Mouse (Mus musculus) forebrain, postnatal 0 days (tissue): ENCODE measurements around the gene Olfr395. TPM values are rescaled to one million over a fixed set of nuclear protein-coding genes. Genes with fewer than 3 reads are reported as not detected.
"Not testable (repeated sequence)": the region's sequence is repeated elsewhere in the genome, so short reads cannot be mapped to it uniquely, and the experiment has no call there.

Source experiments
- ATAC-seq: fragments of 200-750 bp; cut with Nextera tagmentation; 2 replicates; pipeline ENCODE4 v1.8.0; 2017; ENCODE audit warnings: mild to moderate bottlenecking, moderate library complexity
- DNase-seq: peaks from one replicate; pipeline ENCODE4 v3.0.0-alpha.2; 2015
- H3K27ac ChIP-seq: fragments of 300-500 bp; sonication (generic); 2 replicates; pipeline ENCODE4 v1.5.1; 2014; ENCODE audit warnings: low read depth, mild to moderate bottlenecking, antibody characterized with exemption, low read length, moderate library complexity, mixed read lengths
- H3K27me3 ChIP-seq: fragments of 300-500 bp; sonication (generic); 2 replicates; pipeline ENCODE4 v1.6.1; 2014; ENCODE audit warnings: mild to moderate bottlenecking, low read length, mixed read lengths; ENCODE audit not compliant: insufficient read depth
- H3K36me3 ChIP-seq: fragments of 300-500 bp; sonication (generic); 2 replicates; pipeline ENCODE4 v1.6.1; 2014; ENCODE audit warnings: mild to moderate bottlenecking, moderate library complexity; ENCODE audit not compliant: insufficient read depth
- H3K4me1 ChIP-seq: fragments of 300-500 bp; sonication (generic); 2 replicates; pipeline ENCODE4 v1.6.1; 2014; ENCODE audit warnings: antibody characterized with exemption; ENCODE audit not compliant: insufficient read depth
- H3K4me2 ChIP-seq: fragments of 300-500 bp; sonication (generic); 2 replicates; pipeline ENCODE4 v1.6.1; 2014; ENCODE audit warnings: low read depth, mild to moderate bottlenecking, moderate library complexity
- H3K4me3 ChIP-seq: fragments of 300-500 bp; sonication (generic); 2 replicates; pipeline ENCODE4 v1.5.1; 2014; ENCODE audit warnings: low read depth, low read length, mixed read lengths
- H3K9ac ChIP-seq: fragments of 300-500 bp; sonication (generic); 2 replicates; pipeline ENCODE4 v1.6.1; 2014; ENCODE audit warnings: mild to moderate bottlenecking
- H3K9me3 ChIP-seq: fragments of 300-500 bp; sonication (generic); 2 replicates; pipeline ENCODE4 v1.6.1; 2016; ENCODE audit warnings: low read length
- CTCF ChIP-seq: sonication (generic); IDR thresholded peaks from 2 replicates; pipeline ENCODE4 v1.5.1; 2016; ENCODE audit warnings: antibody characterized with exemption, control low read depth, low read depth
- WGBS: fragments of 180-500 bp; shearing (Covaris S2); extraction: QIAGEN DNeasy Blood & Tissue Kit; methylation state at CpG from one replicate; pipeline ENCODE4 v1.1.7; 2014; 5-methylcytosine and 5-hydroxymethylcytosine counted together
- polyA plus RNA-seq: library from polyadenylated mRNA; unstranded; fragments of >200 nt; fragmentation: Nextera tagmentation; extraction: Ambion mirVana; gene quantifications from 2 replicates; pipeline ENCODE4 v1.2.1, GENCODE M21; 2015
- total RNA-seq: library from RNA; depleted of rRNA; stranded (reverse); fragments of >200 nt; gene quantifications from 2 replicates; pipeline ENCODE4 v1.2.3, GENCODE M21; 2014; rRNA removed

Olfr395 gene
- total RNA-seq (not detected in 2 replicates), polyA plus RNA-seq (not detected in 2 replicates)

- not testable (repeated sequence) for H3K27me3 ChIP-seq, H3K4me3 ChIP-seq, H3K9me3 ChIP-seq, H3K27ac ChIP-seq, H3K9ac ChIP-seq, H3K4me1 ChIP-seq, ATAC-seq, H3K36me3 ChIP-seq, DNase-seq, H3K4me2 ChIP-seq
- WGBS = 84% methylated on average over 4 of the region's 4 CpGs
Measured at GRCm38 (mm10) chr11:73909199-73909598, at the start of gene Olfr395. Olfr395 (minus strand) TSS chr11:73909299.

GRCm38 (mm10) chr11:73936377-73936776 is 27.3 kb upstream of the Olfr395 start, which contains the start of gene Olfr23:
Olfr23 (plus strand) TSS chr11:73936677.
- Histone ChIP-seq H3K36me3 (no peaks in the 10 kb centered on the region), H3K4me1 (no peaks in the 10 kb centered on the region), H3K4me2 (no peak within 1 kb of the TSS), H3K9ac (no peak within 1 kb of the TSS), H3K9me3 (0 out of 2 replicates have a peak, but pooled peaks cover 3% of the 10 kb centered on the region), H3K4me3 (no peak within 1 kb of the TSS), H3K27me3 (no peaks in the 10 kb centered on the region), H3K27ac (no peak within 1 kb of the TSS)
- ATAC-seq (no peak), DNase-seq (no peak)
- no peak for TF ChIP-seq CTCF

DNA sequence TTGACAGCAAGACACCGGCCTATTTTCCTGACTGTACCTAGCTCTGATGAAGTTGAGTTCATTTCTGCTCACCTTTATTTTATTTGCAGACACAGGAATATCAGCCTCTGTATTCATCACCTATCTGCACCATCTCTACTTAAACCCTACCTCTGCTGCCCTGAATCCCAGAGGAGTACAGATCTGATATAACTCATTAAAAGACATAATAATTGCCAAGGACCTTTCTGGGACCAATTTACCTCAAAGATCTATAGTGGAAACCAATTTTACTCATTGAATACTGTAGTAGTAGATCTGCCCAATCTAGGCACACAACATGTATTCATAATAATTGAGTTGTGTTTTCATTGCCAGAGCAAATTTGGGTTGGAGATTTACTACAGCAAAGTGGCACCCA is 18.4 kb downstream of the Olfr395 start, which contains the start of gene Olfr394:
TSS of gene Olfr394 (minus strand) at position 101 of the 400 bp plus-strand sequence.
- H3K27me3 ChIP-seq = no peaks in the 10 kb centered on the region
- no peak within 1 kb of the TSS for H3K4me3 ChIP-seq
- WGBS = 90% methylated on average over 1 of the region's 1 CpGs
- no peak within 1 kb of the TSS for H3K4me2 ChIP-seq
- DNase-seq = no peak
- ATAC-seq = no peak
- H3K27ac ChIP-seq = no peak within 1 kb of the TSS
- H3K9ac ChIP-seq = no peak within 1 kb of the TSS
- TF ChIP-seq CTCF = no peak
- no peaks in the 10 kb centered on the region for H3K4me1 ChIP-seq
- H3K36me3 ChIP-seq = no peaks in the 10 kb centered on the region
- 0 out of 2 replicates have a peak, but pooled peaks cover 11% of the 10 kb centered on the region for H3K9me3 ChIP-seq

Other genes with a start within 250 kb of the Olfr395 start
- gene Zfp735, start 220.5 kb downstream of the Olfr395 start, total RNA-seq = not detected in 2 replicates
- not detected in 2 replicates for gene Zfp735, start 220.5 kb downstream of the Olfr395 start, polyA plus RNA-seq
- gene Olfr389, start 128.6 kb downstream of the Olfr395 start, total RNA-seq = not detected in 2 replicates
- not detected in 2 replicates for gene Olfr389, start 128.6 kb downstream of the Olfr395 start, polyA plus RNA-seq
- gene Olfr390, start 126.3 kb downstream of the Olfr395 start, total RNA-seq = not detected in 2 replicates
- gene Olfr390, start 126.3 kb downstream of the Olfr395 start, polyA plus RNA-seq = not detected in 2 replicates
- not detected in 2 replicates for gene Olfr391-ps, start 106.2 kb downstream of the Olfr395 start, total RNA-seq
- not detected in 2 replicates for gene Olfr391-ps, start 106.2 kb downstream of the Olfr395 start, polyA plus RNA-seq
- not detected in 2 replicates for gene Olfr392, start 92.2 kb downstream of the Olfr395 start, total RNA-seq
- not detected in 2 replicates for gene Olfr392, start 92.2 kb downstream of the Olfr395 start, polyA plus RNA-seq
- not detected in 2 replicates for gene Olfr393, start 57.8 kb downstream of the Olfr395 start, total RNA-seq
- gene Olfr393, start 57.8 kb downstream of the Olfr395 start, polyA plus RNA-seq = not detected in 2 replicates
- gene Olfr394, start 18.5 kb downstream of the Olfr395 start, total RNA-seq = not detected in 2 replicates
- gene Olfr394, start 18.5 kb downstream of the Olfr395 start, polyA plus RNA-seq = not detected in 2 replicates
- not detected in 2 replicates for gene Olfr23, start 27.4 kb upstream of the Olfr395 start, total RNA-seq
- not detected in 2 replicates for gene Olfr23, start 27.4 kb upstream of the Olfr395 start, polyA plus RNA-seq
- not detected in 2 replicates for gene Olfr397, start 51.5 kb upstream of the Olfr395 start, total RNA-seq
- not detected in 2 replicates for gene Olfr397, start 51.5 kb upstream of the Olfr395 start, polyA plus RNA-seq
- not detected in 2 replicates for gene Olfr398, start 81.1 kb upstream of the Olfr395 start, total RNA-seq
- not detected in 2 replicates for gene Olfr398, start 81.1 kb upstream of the Olfr395 start, polyA plus RNA-seq
- gene Olfr139, start 147.3 kb upstream of the Olfr395 start, total RNA-seq = not detected in 2 replicates
- gene Olfr139, start 147.3 kb upstream of the Olfr395 start, polyA plus RNA-seq = not detected in 2 replicates
- not detected in 2 replicates for gene Olfr399, start 147.3 kb upstream of the Olfr395 start, total RNA-seq
- not detected in 2 replicates for gene Olfr399, start 147.3 kb upstream of the Olfr395 start, polyA plus RNA-seq
- not detected in 2 replicates for gene Zfp616, start 160.7 kb upstream of the Olfr395 start, total RNA-seq
- gene Zfp616, start 160.7 kb upstream of the Olfr395 start, polyA plus RNA-seq = not detected in 2 replicates
- not detected in 2 replicates for gene Olfr401, start 204.4 kb upstream of the Olfr395 start, total RNA-seq
- not detected in 2 replicates for gene Olfr401, start 204.4 kb upstream of the Olfr395 start, polyA plus RNA-seq
- not detected in 2 replicates for gene Olfr402, start 244.2 kb upstream of the Olfr395 start, total RNA-seq
- not detected in 2 replicates for gene Olfr402, start 244.2 kb upstream of the Olfr395 start, polyA plus RNA-seq